Mouse (Mus musculus): Measurements from ENCODE around the gene Camkmt. TPM values are rescaled to one million over a fixed set of nuclear protein-coding genes. Genes with fewer than 3 reads are reported as not detected.

Camkmt gene
- polyA plus RNA-seq, 1 experiment from 2014 or later, result 16.4 TPM

GRCm38 (mm10) chr17:85101751-85102150 is 11.4 kb downstream of the Camkmt start:
- Histone ChIP-seq H3K27me3 (replicated peaks; ENCODE audit: control insufficient read depth, insufficient read depth, low read length) (no peaks in the 10 kb centered on the region), H3K9ac (ENCODE audit: low read depth, low read length) (no peak overlapping the region), H3K36me3 (ENCODE audit: control insufficient read depth, insufficient read depth, low read length) (peaks cover 15% of the 10 kb centered on the region), H3K4me2 (ENCODE audit: low read depth, low read length) (no peak overlapping the region), H3K4me3 (ENCODE audit: low read length) (no peak overlapping the region), H3K4me1 (ENCODE audit: control insufficient read depth, insufficient read depth, low read length) (no peaks in the 10 kb centered on the region), H3K9me3 (ENCODE audit: control insufficient read depth, low read length) (peaks cover 3% of the 10 kb centered on the region), H3K27ac (ENCODE audit: low read length) (no peak overlapping the region)
- ATAC-seq, result no peak
- WGBS, result 79% methylated on average over 7 of the region's 7 CpGs

GRCm38 (mm10) chr17:85103310-85103709 is 13.0 kb downstream of the Camkmt start:
- 35% methylated on average over 2 of the region's 2 CpGs for WGBS
- ATAC-seq, result peak; percentile 66; the same call in 1 of the 2 replicates
- Histone ChIP-seq H3K4me3 (ENCODE audit: low read length) (no peak overlapping the region), H3K9ac (ENCODE audit: low read depth, low read length) (no peak overlapping the region), H3K4me1 (ENCODE audit: control insufficient read depth, insufficient read depth, low read length) (no peaks in the 10 kb centered on the region), H3K27ac (ENCODE audit: low read length) (no peak overlapping the region), H3K27me3 (replicated peaks; ENCODE audit: control insufficient read depth, insufficient read depth, low read length) (no peaks in the 10 kb centered on the region), H3K4me2 (ENCODE audit: low read depth, low read length) (no peak overlapping the region), H3K9me3 (ENCODE audit: control insufficient read depth, low read length) (no peaks in the 10 kb centered on the region; the same call in 1 of the 2 replicates), H3K36me3 (ENCODE audit: control insufficient read depth, insufficient read depth, low read length) (0 out of 2 replicates have a peak, but pooled peaks cover 8% of the 10 kb centered on the region)

GRCm38 (mm10) chr17:85110640-85111039 is 20.3 kb downstream of the Camkmt start:
- Histone ChIP-seq H3K4me2 (ENCODE audit: low read depth, low read length) (no peak overlapping the region), H3K36me3 (ENCODE audit: control insufficient read depth, insufficient read depth, low read length) (no peaks in the 10 kb centered on the region), H3K4me3 (ENCODE audit: low read length) (no peak overlapping the region), H3K27ac (ENCODE audit: low read length) (no peak overlapping the region), H3K27me3 (replicated peaks; ENCODE audit: control insufficient read depth, insufficient read depth, low read length) (no peaks in the 10 kb centered on the region), H3K9ac (ENCODE audit: low read depth, low read length) (no peak overlapping the region), H3K9me3 (ENCODE audit: control insufficient read depth, low read length) (no peaks in the 10 kb centered on the region), H3K4me1 (ENCODE audit: control insufficient read depth, insufficient read depth, low read length) (no peaks in the 10 kb centered on the region)
- WGBS, result 100% methylated on average over 1 of the region's 1 CpGs
- peak; percentile 56 for ATAC-seq

- no peak overlapping the region for H3K4me2 ChIP-seq (ENCODE audit: low read depth, low read length)
- no peaks in the 10 kb centered on the region for H3K27me3 ChIP-seq (replicated peaks; ENCODE audit: control insufficient read depth, insufficient read depth, low read length)
- H3K27ac ChIP-seq (ENCODE audit: low read length), result no peak overlapping the region
- no peaks in the 10 kb centered on the region for H3K4me1 ChIP-seq (ENCODE audit: control insufficient read depth, insufficient read depth, low read length)
- no peaks in the 10 kb centered on the region for H3K9me3 ChIP-seq (ENCODE audit: control insufficient read depth, low read length)
- H3K36me3 ChIP-seq (ENCODE audit: control insufficient read depth, insufficient read depth, low read length), result no peaks in the 10 kb centered on the region
- WGBS, result 74% methylated on average over 8 of the region's 8 CpGs
- H3K4me3 ChIP-seq (ENCODE audit: low read length), result no peak overlapping the region
- ATAC-seq, result no peak
- H3K9ac ChIP-seq (ENCODE audit: low read depth, low read length), result no peak overlapping the region
Observed at GRCm38 (mm10) chr17:85113441-85113840, 23.1 kb downstream of the Camkmt start.

- no peaks in the 10 kb centered on the region for H3K36me3 ChIP-seq (ENCODE audit: control insufficient read depth, insufficient read depth, low read length)
- H3K9me3 ChIP-seq (ENCODE audit: control insufficient read depth, low read length), result no peaks in the 10 kb centered on the region
- ATAC-seq, result no peak
- H3K27ac ChIP-seq (ENCODE audit: low read length), result no peak overlapping the region
- no peaks in the 10 kb centered on the region for H3K27me3 ChIP-seq (replicated peaks; ENCODE audit: control insufficient read depth, insufficient read depth, low read length)
- H3K4me1 ChIP-seq (ENCODE audit: control insufficient read depth, insufficient read depth, low read length), result peaks cover 5% of the 10 kb centered on the region; the same call in 1 of the 2 replicates
- no peak overlapping the region for H3K9ac ChIP-seq (ENCODE audit: low read depth, low read length)
- no peak overlapping the region for H3K4me3 ChIP-seq (ENCODE audit: low read length)
- 27% methylated on average over 4 of the region's 4 CpGs for whole genome bisulfite sequencing
- H3K4me2 ChIP-seq (ENCODE audit: low read depth, low read length), result no peak overlapping the region
Observed at GRCm38 (mm10) chr17:85116643-85117042, 26.3 kb downstream of the Camkmt start.

GRCm38 (mm10) chr17:85138393-85138792 is 48.0 kb downstream of the Camkmt start:
- Histone ChIP-seq H3K36me3 (ENCODE audit: control insufficient read depth, insufficient read depth, low read length) (no peaks in the 10 kb centered on the region), H3K9me3 (ENCODE audit: control insufficient read depth, low read length) (no peaks in the 10 kb centered on the region), H3K4me3 (ENCODE audit: low read length) (no peak overlapping the region), H3K4me1 (ENCODE audit: control insufficient read depth, insufficient read depth, low read length) (no peaks in the 10 kb centered on the region), H3K27me3 (replicated peaks; ENCODE audit: control insufficient read depth, insufficient read depth, low read length) (no peaks in the 10 kb centered on the region), H3K4me2 (ENCODE audit: low read depth, low read length) (no peak overlapping the region), H3K27ac (ENCODE audit: low read length) (no peak overlapping the region), H3K9ac (ENCODE audit: low read depth, low read length) (no peak overlapping the region)
- ATAC-seq, result no peak
- WGBS, result 71% methylated on average over 1 of the region's 1 CpGs

- H3K27ac ChIP-seq (ENCODE audit: low read length), result no peak overlapping the region
- no peak overlapping the region for H3K4me2 ChIP-seq (ENCODE audit: low read depth, low read length)
- H3K36me3 ChIP-seq (ENCODE audit: control insufficient read depth, insufficient read depth, low read length), result no peaks in the 10 kb centered on the region
- H3K9me3 ChIP-seq (ENCODE audit: control insufficient read depth, low read length), result no peaks in the 10 kb centered on the region
- no peak overlapping the region for H3K9ac ChIP-seq (ENCODE audit: low read depth, low read length)
- H3K4me3 ChIP-seq (ENCODE audit: low read length), result no peak overlapping the region
- H3K4me1 ChIP-seq (ENCODE audit: control insufficient read depth, insufficient read depth, low read length), result no peaks in the 10 kb centered on the region
- WGBS, result 60% methylated on average over 3 of the region's 3 CpGs
- peak; percentile 88 for ATAC-seq
- H3K27me3 ChIP-seq (replicated peaks; ENCODE audit: control insufficient read depth, insufficient read depth, low read length), result no peaks in the 10 kb centered on the region
Observed at GRCm38 (mm10) chr17:85141621-85142020, 51.3 kb downstream of the Camkmt start.

GRCm38 (mm10) chr17:85142495-85143111 is 52.3 kb downstream of the Camkmt start:
- H3K27ac ChIP-seq (ENCODE audit: low read length), result no peak overlapping the region
- no peak overlapping the region for H3K4me2 ChIP-seq (ENCODE audit: low read depth, low read length)
- H3K9ac ChIP-seq (ENCODE audit: low read depth, low read length), result no peak overlapping the region
- 63% methylated on average over 5 of the region's 5 CpGs for WGBS
- no peaks in the 10 kb centered on the region for H3K27me3 ChIP-seq (replicated peaks; ENCODE audit: control insufficient read depth, insufficient read depth, low read length)
- no peaks in the 10 kb centered on the region for H3K9me3 ChIP-seq (ENCODE audit: control insufficient read depth, low read length)
- no peak for ATAC-seq
- H3K4me3 ChIP-seq (ENCODE audit: low read length), result no peak overlapping the region
- no peaks in the 10 kb centered on the region for H3K36me3 ChIP-seq (ENCODE audit: control insufficient read depth, insufficient read depth, low read length)
- H3K4me1 ChIP-seq (ENCODE audit: control insufficient read depth, insufficient read depth, low read length), result no peaks in the 10 kb centered on the region

- H3K9me3 ChIP-seq (ENCODE audit: control insufficient read depth, low read length), result no peaks in the 10 kb centered on the region
- no peak overlapping the region for H3K4me2 ChIP-seq (ENCODE audit: low read depth, low read length)
- no peaks in the 10 kb centered on the region for H3K4me1 ChIP-seq (ENCODE audit: control insufficient read depth, insufficient read depth, low read length)
- H3K36me3 ChIP-seq (ENCODE audit: control insufficient read depth, insufficient read depth, low read length), result no peaks in the 10 kb centered on the region
- no peak for ATAC-seq
- H3K27ac ChIP-seq (ENCODE audit: low read length), result no peak overlapping the region
- H3K27me3 ChIP-seq (replicated peaks; ENCODE audit: control insufficient read depth, insufficient read depth, low read length), result no peaks in the 10 kb centered on the region
- H3K4me3 ChIP-seq (ENCODE audit: low read length), result no peak overlapping the region
- H3K9ac ChIP-seq (ENCODE audit: low read depth, low read length), result no peak overlapping the region
- 85% methylated on average over 6 of the region's 6 CpGs for WGBS
Observed at GRCm38 (mm10) chr17:85144141-85144540, 53.8 kb downstream of the Camkmt start.

- Histone ChIP-seq H3K9me3 (ENCODE audit: control insufficient read depth, low read length) (no peaks in the 10 kb centered on the region), H3K27ac (ENCODE audit: low read length) (no peak overlapping the region), H3K9ac (ENCODE audit: low read depth, low read length) (no peak overlapping the region), H3K27me3 (replicated peaks; ENCODE audit: control insufficient read depth, insufficient read depth, low read length) (no peaks in the 10 kb centered on the region), H3K4me3 (ENCODE audit: low read length) (no peak overlapping the region), H3K36me3 (ENCODE audit: control insufficient read depth, insufficient read depth, low read length) (no peaks in the 10 kb centered on the region), H3K4me1 (ENCODE audit: control insufficient read depth, insufficient read depth, low read length) (0 out of 2 replicates have a peak, but pooled peaks cover 6% of the 10 kb centered on the region), H3K4me2 (ENCODE audit: low read depth, low read length) (no peak overlapping the region)
- WGBS, result 75% methylated on average over 1 of the region's 1 CpGs
- ATAC-seq, result no peak
Observed at GRCm38 (mm10) chr17:85148348-85148747, 58.0 kb downstream of the Camkmt start.

All from intestine, embryonic 16.5 days (tissue).